Mouse (Mus musculus): Measurements from ENCODE around the gene Cpeb1. TPM values are rescaled to one million over a fixed set of nuclear protein-coding genes. Genes with fewer than 3 reads are reported as not detected.

Cpeb1 gene
- polyA plus RNA-seq, 1 experiment: 15.9 TPM

GRCm38 (mm10) chr7:81315583-81315982 is 139.7 kb downstream of the Cpeb1 start:
- 43% methylated on average over 8 of the region's 8 CpGs for WGBS
- Histone ChIP-seq H3K4me3 (replicated peaks; ENCODE audit: extremely low read depth, low read depth, low read length) (no peak overlapping the region), H3K4me1 (ENCODE audit: control insufficient read depth, insufficient read depth, low read length) (no peaks in the 10 kb centered on the region)
- TF ChIP-seq CTCF (IDR thresholded peaks at IDR 0.05; ENCODE audit: insufficient read depth, low read length) (no peak), POLR2A (IDR thresholded peaks at IDR 0.05; ENCODE audit: borderline replicate concordance, extremely low read depth, low read depth, low read length) (no peak)
- no peak for DNase-seq

GRCm38 (mm10) chr7:81311581-81311980 is 143.7 kb downstream of the Cpeb1 start:
- DNase-seq: no peak
- TF ChIP-seq CTCF (IDR thresholded peaks at IDR 0.05; ENCODE audit: insufficient read depth, low read length): no peak
- TF ChIP-seq POLR2A (IDR thresholded peaks at IDR 0.05; ENCODE audit: borderline replicate concordance, extremely low read depth, low read depth, low read length): no peak
- Histone ChIP-seq H3K4me3 (replicated peaks; ENCODE audit: extremely low read depth, low read depth, low read length) (no peak overlapping the region), H3K4me1 (ENCODE audit: control insufficient read depth, insufficient read depth, low read length) (no peaks in the 10 kb centered on the region)

GRCm38 (mm10) chr7:81311130-81311529 is 144.1 kb downstream of the Cpeb1 start:
- no peak overlapping the region for H3K4me3 ChIP-seq (replicated peaks; ENCODE audit: extremely low read depth, low read depth, low read length)
- H3K4me1 ChIP-seq (ENCODE audit: control insufficient read depth, insufficient read depth, low read length): no peaks in the 10 kb centered on the region
- 86% methylated on average over 1 of the region's 1 CpGs for WGBS
- TF ChIP-seq POLR2A (IDR thresholded peaks at IDR 0.05; ENCODE audit: borderline replicate concordance, extremely low read depth, low read depth, low read length): no peak
- TF ChIP-seq CTCF (IDR thresholded peaks at IDR 0.05; ENCODE audit: insufficient read depth, low read length): no peak
- no peak for DNase-seq

GRCm38 (mm10) chr7:81309247-81309646 is 146.0 kb downstream of the Cpeb1 start:
- H3K4me1 ChIP-seq (ENCODE audit: control insufficient read depth, insufficient read depth, low read length): no peaks in the 10 kb centered on the region
- TF ChIP-seq CTCF (IDR thresholded peaks at IDR 0.05; ENCODE audit: insufficient read depth, low read length) (no peak), POLR2A (IDR thresholded peaks at IDR 0.05; ENCODE audit: borderline replicate concordance, extremely low read depth, low read depth, low read length) (no peak)
- WGBS: 86% methylated on average over 6 of the region's 6 CpGs
- H3K4me3 ChIP-seq (replicated peaks; ENCODE audit: extremely low read depth, low read depth, low read length): no peak overlapping the region
- no peak for DNase-seq

- WGBS: 84% methylated on average over 8 of the region's 8 CpGs
- TF ChIP-seq POLR2A (IDR thresholded peaks at IDR 0.05; ENCODE audit: borderline replicate concordance, extremely low read depth, low read depth, low read length) (no peak), CTCF (IDR thresholded peaks at IDR 0.05; ENCODE audit: insufficient read depth, low read length) (no peak)
- no peak for DNase-seq
- Histone ChIP-seq H3K4me3 (replicated peaks; ENCODE audit: extremely low read depth, low read depth, low read length) (no peak overlapping the region), H3K4me1 (ENCODE audit: control insufficient read depth, insufficient read depth, low read length) (no peaks in the 10 kb centered on the region)
These were observed 147.5 kb downstream of the Cpeb1 start for GRCm38 (mm10) chr7:81307735-81308134.

GRCm38 (mm10) chr7:81304675-81305074 is 150.6 kb downstream of the Cpeb1 start:
- no peak for DNase-seq
- no peak for TF ChIP-seq POLR2A (IDR thresholded peaks at IDR 0.05; ENCODE audit: borderline replicate concordance, extremely low read depth, low read depth, low read length)
- TF ChIP-seq CTCF (IDR thresholded peaks at IDR 0.05; ENCODE audit: insufficient read depth, low read length): no peak
- Histone ChIP-seq H3K4me1 (ENCODE audit: control insufficient read depth, insufficient read depth, low read length) (no peaks in the 10 kb centered on the region), H3K4me3 (replicated peaks; ENCODE audit: extremely low read depth, low read depth, low read length) (no peak overlapping the region)
- 84% methylated on average over 5 of the region's 5 CpGs for WGBS

- Histone ChIP-seq H3K4me1 (ENCODE audit: control insufficient read depth, insufficient read depth, low read length) (no peaks in the 10 kb centered on the region), H3K4me3 (replicated peaks; ENCODE audit: extremely low read depth, low read depth, low read length) (no peak overlapping the region)
- 50% methylated on average over 5 of the region's 5 CpGs for WGBS
- no peak for DNase-seq
- TF ChIP-seq CTCF (IDR thresholded peaks at IDR 0.05; ENCODE audit: insufficient read depth, low read length) (no peak), POLR2A (IDR thresholded peaks at IDR 0.05; ENCODE audit: borderline replicate concordance, extremely low read depth, low read depth, low read length) (no peak)
These were observed 151.2 kb downstream of the Cpeb1 start for GRCm38 (mm10) chr7:81304100-81304499.

- WGBS: 94% methylated on average over 2 of the region's 2 CpGs
- no peaks in the 10 kb centered on the region for H3K4me1 ChIP-seq (ENCODE audit: control insufficient read depth, insufficient read depth, low read length)
- TF ChIP-seq POLR2A (IDR thresholded peaks at IDR 0.05; ENCODE audit: borderline replicate concordance, extremely low read depth, low read depth, low read length) (no peak), CTCF (IDR thresholded peaks at IDR 0.05; ENCODE audit: insufficient read depth, low read length) (peak; percentile 71)
- peak; percentile 48 for DNase-seq
- no peak overlapping the region for H3K4me3 ChIP-seq (replicated peaks; ENCODE audit: extremely low read depth, low read depth, low read length)
These were observed 151.6 kb downstream of the Cpeb1 start for GRCm38 (mm10) chr7:81303682-81304081.

GRCm38 (mm10) chr7:81301323-81301722 is 153.9 kb downstream of the Cpeb1 start:
- Histone ChIP-seq H3K4me1 (ENCODE audit: control insufficient read depth, insufficient read depth, low read length) (no peaks in the 10 kb centered on the region), H3K4me3 (replicated peaks; ENCODE audit: extremely low read depth, low read depth, low read length) (no peak overlapping the region)
- WGBS: 97% methylated on average over 7 of the region's 7 CpGs
- TF ChIP-seq POLR2A (IDR thresholded peaks at IDR 0.05; ENCODE audit: borderline replicate concordance, extremely low read depth, low read depth, low read length) (no peak), CTCF (IDR thresholded peaks at IDR 0.05; ENCODE audit: insufficient read depth, low read length) (no peak)
- no peak for DNase-seq

- DNase-seq: no peak
- 43% methylated on average over 6 of the region's 6 CpGs for WGBS
- no peak overlapping the region for H3K4me3 ChIP-seq (replicated peaks; ENCODE audit: extremely low read depth, low read depth, low read length)
- no peaks in the 10 kb centered on the region for H3K4me1 ChIP-seq (ENCODE audit: control insufficient read depth, insufficient read depth, low read length)
- TF ChIP-seq POLR2A (IDR thresholded peaks at IDR 0.05; ENCODE audit: borderline replicate concordance, extremely low read depth, low read depth, low read length) (no peak), CTCF (IDR thresholded peaks at IDR 0.05; ENCODE audit: insufficient read depth, low read length) (no peak)
These were observed 157.1 kb downstream of the Cpeb1 start for GRCm38 (mm10) chr7:81298206-81298605.

Other genes with a start within 250 kb of the Cpeb1 start
- gene Pde8a, start 241.9 kb downstream of the Cpeb1 start, polyA plus RNA-seq (2012; rRNA removed): 11.1 and 14.4 TPM in 2 replicates
- 669 and 673 TPM in 2 replicates for gene Rps17, start 110.2 kb downstream of the Cpeb1 start, polyA plus RNA-seq (2012; rRNA removed)
- gene Ap3b2, start 38.5 kb upstream of the Cpeb1 start, polyA plus RNA-seq (2012; rRNA removed): 0.08 and 0.09 TPM in 2 replicates
- gene BC048679, start 42.8 kb upstream of the Cpeb1 start, polyA plus RNA-seq (2012; rRNA removed): not detected in 2 replicates
- 1.0 and 2.7 TPM in 2 replicates for gene Fsd2, start 111.5 kb upstream of the Cpeb1 start, polyA plus RNA-seq (2012; rRNA removed)
- 24.8 and 28.2 TPM in 2 replicates for gene Whamm, start 115.8 kb upstream of the Cpeb1 start, polyA plus RNA-seq (2012; rRNA removed)